Comparison of ENCODE assay signal across 25 mouse cellular contexts in the genomic region with DNA sequence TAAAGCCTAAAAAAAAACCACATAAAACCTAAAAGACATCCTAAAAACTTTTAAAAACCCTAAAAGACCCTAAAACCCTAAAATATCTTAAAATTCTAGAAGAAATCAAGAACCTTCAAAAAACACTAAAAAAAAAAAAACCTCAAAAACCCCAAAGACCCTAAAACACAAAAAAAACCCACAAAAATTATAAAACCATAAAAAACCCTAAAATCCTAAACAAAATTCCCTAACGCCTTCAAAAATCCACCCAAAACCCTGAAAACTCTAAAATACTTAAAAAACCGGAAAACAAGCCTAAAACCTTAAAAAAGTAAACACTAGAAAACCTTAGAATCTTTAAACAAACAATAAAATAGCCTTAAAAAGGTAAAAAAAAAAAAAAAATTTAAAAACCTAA. TPM values are rescaled to one million over a fixed set of nuclear protein-coding genes. Genes with fewer than 3 reads are reported as not detected.
DNase-seq lines count a peak whose midpoint lies in the region; TF ChIP-seq lines count a peak whose summit lies in the region.
"Had no signal": no experiment of that assay in that cellular context is flagged by ENCODE, and none has a peak within 500 bp of the region (broad histone marks: within the 10 kb centered on the region; RNA-seq: fewer than 3 reads in every experiment).

No protein-coding gene starts in this region.

- H3K9ac ChIP-seq in CH12.LX (ENCODE audit: insufficient read depth, low read depth) (no peak overlapping the region), MEL (ENCODE audit: control insufficient read depth, low read depth, low read length, poor library complexity, severe bottlenecking) (no peak overlapping the region)
- H3K9ac ChIP-seq: embryonic facial prominence, embryonic 12.5 days; forebrain, embryonic 13.5 days; forebrain, embryonic 15.5 days; forebrain, postnatal 0 days had no signal

- TF ChIP-seq POLR2A in CH12.LX (IDR thresholded peaks at IDR 0.05; ENCODE audit: low read depth, low read length) (no peak), MEL (IDR thresholded peaks at IDR 0.05; ENCODE audit: control insufficient read depth in 1 of 2, insufficient read depth in 1 of 2, low read depth in 1 of 2, low read length in 2 of 2, poor library complexity in 1 of 2) (no peak)

- H3K27me3 ChIP-seq in CH12.LX (replicated peaks) (no peaks in the 10 kb centered on the region), MEL (ENCODE audit: control insufficient read depth in 1 of 2, insufficient read depth in 2 of 2, low read length in 2 of 2) (peaks cover 0 to 4% of the 10 kb centered on the region in 2 experiments; a peak in 1 of 4 replicates)
- H3K27me3 ChIP-seq: embryonic facial prominence, embryonic 12.5 days; forebrain, embryonic 13.5 days; forebrain, embryonic 15.5 days had no signal

- no peaks in the 10 kb centered on the region for H3K79me2 ChIP-seq in CH12.LX (replicated peaks; ENCODE audit: control insufficient read depth, extremely low read depth, insufficient read depth, poor library complexity, severe bottlenecking)
- H3K79me2 ChIP-seq in MEL (ENCODE audit: control insufficient read depth, insufficient read depth, low read length, poor library complexity) = no peaks in the 10 kb centered on the region

- H3K9me3 ChIP-seq in CH12.LX (replicated peaks; ENCODE audit: low read length) (no peaks in the 10 kb centered on the region), MEL (replicated peaks; ENCODE audit: insufficient read depth, low read length) (no peaks in the 10 kb centered on the region)
- H3K9me3 ChIP-seq: embryonic facial prominence, embryonic 10.5 days; embryonic facial prominence, embryonic 12.5 days; forebrain, embryonic 13.5 days; forebrain, embryonic 15.5 days; G1E had no signal

- TF ChIP-seq RAD21 in CH12.LX (IDR thresholded peaks at IDR 0.05; ENCODE audit: low read depth, low read length) = no peak
- TF ChIP-seq RAD21 in MEL (IDR thresholded peaks at IDR 0.05; ENCODE audit: low read depth, low read length) = no peak

- no peak for TF ChIP-seq EP300 in CH12.LX (IDR thresholded peaks at IDR 0.05; ENCODE audit: low read length)
- TF ChIP-seq EP300 in MEL (IDR thresholded peaks at IDR 0.05; ENCODE audit: low read depth in 1 of 2, low read length in 2 of 2) = no peak

- H3K4me3 ChIP-seq in CH12.LX (replicated peaks in 1 of 3; ENCODE audit: low read depth in 2 of 3, low read length in 2 of 3, poor library complexity in 1 of 3) (no peak overlapping the region), MEL (ENCODE audit: control insufficient read depth in 1 of 2, insufficient read depth in 1 of 2, low read depth in 2 of 2, low read length in 2 of 2) (no peak overlapping the region)
- H3K4me3 ChIP-seq: embryonic facial prominence, embryonic 10.5 days; embryonic facial prominence, embryonic 12.5 days; forebrain, embryonic 13.5 days; forebrain, embryonic 15.5 days had no signal

- H3K4me1 ChIP-seq in CH12.LX (ENCODE audit: control insufficient read depth in 1 of 2, insufficient read depth in 2 of 2) = no peaks in the 10 kb centered on the region
- H3K4me1 ChIP-seq in MEL (ENCODE audit: control insufficient read depth in 1 of 2, insufficient read depth in 2 of 2, low read length in 2 of 2) = no peaks in the 10 kb centered on the region
- H3K4me1 ChIP-seq: embryonic facial prominence, embryonic 10.5 days; embryonic facial prominence, embryonic 12.5 days; forebrain, embryonic 13.5 days; forebrain, embryonic 15.5 days had no signal

- H3K36me3 ChIP-seq in CH12.LX (replicated peaks in 1 of 2; ENCODE audit: control insufficient read depth in 1 of 2, insufficient read depth in 1 of 2, low read length in 1 of 2) = no peaks in the 10 kb centered on the region
- H3K36me3 ChIP-seq in MEL (ENCODE audit: control insufficient read depth in 1 of 2, insufficient read depth in 2 of 2, low read length in 2 of 2) = no peaks in the 10 kb centered on the region
- H3K36me3 ChIP-seq: embryonic facial prominence, embryonic 10.5 days; embryonic facial prominence, embryonic 12.5 days; forebrain, embryonic 15.5 days; G1E had no signal

- H3K4me2 ChIP-seq in CH12.LX (ENCODE audit: insufficient read depth, low read depth, poor library complexity, severe bottlenecking) = no peak overlapping the region
- H3K4me2 ChIP-seq: embryonic facial prominence, embryonic 12.5 days; forebrain, embryonic 13.5 days; forebrain, embryonic 15.5 days had no signal

- DNase-seq in 3T3-L1 (ENCODE audit: low read depth, low spot score) = peak; percentile 1
- no peak for DNase-seq in CH12.LX (ENCODE audit: extremely low read depth)
- DNase-seq in MEL (ENCODE audit: low read depth, low spot score) = peak; percentile 6
- no peak for DNase-seq in cerebellum, adult 8-10 months
- DNase-seq in thymus, postnatal 36 days = no peak
- no peak for DNase-seq in cerebellum, postnatal 14 days
- DNase-seq: adrenal gland, adult 8-10 months; adrenal gland, postnatal 14 days; adrenal gland, postnatal 36 days; B cell, adult 2 months; cerebellum, adult 11-12 months; cerebellum, adult 2 months; cerebellum, adult 9-11 months; cerebellum, postnatal 25 days; forebrain, postnatal 0 days had no signal

- TF ChIP-seq CTCF in CH12.LX (conservative IDR thresholded peaks at IDR 0.05 in 1 of 2, IDR thresholded peaks at IDR 0.05 in 1 of 2; ENCODE audit: low read depth in 2 of 2, low read length in 2 of 2) (no peak), MEL (IDR thresholded peaks at IDR 0.05 in 2 of 3, conservative IDR thresholded peaks at IDR 0.05 in 1 of 3; ENCODE audit: control insufficient read depth in 1 of 3, insufficient read depth in 1 of 3, low read depth in 2 of 3, low read length in 3 of 3, poor library complexity in 1 of 3, severe bottlenecking in 1 of 3) (no peak)

- dilution Hi-C loops in CH12.LX (cut with MboI; ENCODE audit: extremely low pct_ligation_motif_present, extremely low pct_unique_long_range_greater_than_20kb, low sequenced_read_pairs) = no loop called here

- H3K27ac ChIP-seq in CH12.LX (ENCODE audit: insufficient read depth, low read depth) = no peak overlapping the region
- H3K27ac ChIP-seq in MEL (ENCODE audit: control insufficient read depth, low read depth, low read length) = no peak overlapping the region
- H3K27ac ChIP-seq: embryonic facial prominence, embryonic 10.5 days; embryonic facial prominence, embryonic 12.5 days; forebrain, embryonic 13.5 days; forebrain, embryonic 15.5 days had no signal

- in situ Hi-C loops in CH12.LX (cut with MboI; ENCODE audit: low pct_ligation_motif_present, low pct_unique_long_range_greater_than_20kb, low sequenced_read_pairs) = no loop called here

TF ChIP-seq in CH12.LX, 34 proteins besides CTCF, POLR2A, EP300 and RAD21:
- TF ChIP-seq ZKSCAN1 (IDR thresholded peaks at IDR 0.05; ENCODE audit: borderline replicate concordance, low read depth, low read length) (peak; percentile 33; the same call in 1 of the 2 replicates), KAT2A (IDR thresholded peaks at IDR 0.05; ENCODE audit: insufficient replicate concordance, low read length) (no peak), SMC3 (IDR thresholded peaks at IDR 0.05; ENCODE audit: low read depth, low read length) (no peak), ZNF384 (IDR thresholded peaks at IDR 0.05; ENCODE audit: low read depth, low read length) (peak; percentile 66)
TF ChIP-seq in CH12.LX: peak in this region for 2.

TF ChIP-seq in MEL, 35 proteins besides CTCF, POLR2A, EP300 and RAD21:
- no peak for TF ChIP-seq TCF12 (IDR thresholded peaks at IDR 0.05; ENCODE audit: low read depth, low read length)
- peak; percentile 22; the same call in 1 of the 2 replicates for TF ChIP-seq ZNF384 (IDR thresholded peaks at IDR 0.05; ENCODE audit: low read depth, low read length)
TF ChIP-seq in MEL: peak in this region for 1.

RNA-seq across cellular contexts. Expression of a gene that starts 46.3 kb away (rescaled TPM):
- total RNA-seq in CH12.LX (2012; rRNA removed) = 0.08 TPM in 1 of 2 replicates, not detected in the other
- total RNA-seq in CH12.LX (2014; rRNA removed) = not detected in 2 replicates
- polyA plus RNA-seq in CH12.LX (2012; ENCODE audit: insufficient read length, low read depth) = 0.09 and 0.26 TPM in 2 replicates
- not detected in 2 replicates for total RNA-seq in MEL (2012; rRNA removed)
- not detected for polyA plus RNA-seq in MEL (2012; ENCODE audit: insufficient read depth in 1 of 2, insufficient read length in 2 of 2, low read depth in 1 of 2, low replicate concordance in 2 of 2, missing spikeins in 1 of 2)
- total RNA-seq: adrenal gland, adult 18-20 months; adrenal gland, adult 8-10 months; adrenal gland, postnatal 14 days; adrenal gland, postnatal 36 days; forebrain, postnatal 0 days had no signal
- polyA plus RNA-seq: cerebellum, adult 2 months; cortical plate, adult 2 months; embryonic facial prominence, embryonic 10.5 days; embryonic facial prominence, embryonic 12.5 days; embryonic facial prominence, embryonic 14.5 days; forebrain, embryonic 11.5 days; forebrain, embryonic 13.5 days; forebrain, embryonic 15.5 days; forebrain, postnatal 0 days; G1E had no signal

RNA-seq across cellular contexts. Expression of a gene that starts 54.6 kb away (rescaled TPM):
- total RNA-seq in CH12.LX (2012; rRNA removed) = 1.6 and 1.8 TPM in 2 replicates
- 0.19 and 0.34 TPM in 2 replicates for total RNA-seq in CH12.LX (2014; rRNA removed)
- polyA plus RNA-seq in CH12.LX (2012; ENCODE audit: insufficient read length, low read depth) = 0.29 TPM in 1 of 2 replicates, not detected in the other
- not detected in 2 replicates for total RNA-seq in MEL (2012; rRNA removed)
- polyA plus RNA-seq in MEL (2012; ENCODE audit: insufficient read depth in 1 of 2, insufficient read length in 2 of 2, low read depth in 1 of 2, low replicate concordance in 2 of 2, missing spikeins in 1 of 2) = not detected
- total RNA-seq: adrenal gland, adult 18-20 months; adrenal gland, adult 8-10 months; adrenal gland, postnatal 14 days; adrenal gland, postnatal 36 days; forebrain, postnatal 0 days had no signal
- polyA plus RNA-seq: CD4-positive, CD25-positive, alpha-beta regulatory T cell, adult 4 months; cerebellum, adult 2 months; cortical plate, adult 2 months; embryonic facial prominence, embryonic 10.5 days; embryonic facial prominence, embryonic 12.5 days; embryonic facial prominence, embryonic 14.5 days; forebrain, embryonic 11.5 days; forebrain, embryonic 13.5 days; forebrain, embryonic 15.5 days; forebrain, postnatal 0 days had no signal

Comparison
In these comparisons a context has a peak if more than half of its experiments do, and no peak if none do; other contexts are left out.
1. DNase-seq: peak in 3T3-L1 (single experiment) and MEL (single experiment); none in CH12.LX (single experiment), cerebellum, adult 8-10 months (single experiment), thymus, postnatal 36 days (0 of 2) and cerebellum, postnatal 14 days (0 of 2).